Mouse (Mus musculus): ENCODE measurements around the gene Ttll5.

DNA sequence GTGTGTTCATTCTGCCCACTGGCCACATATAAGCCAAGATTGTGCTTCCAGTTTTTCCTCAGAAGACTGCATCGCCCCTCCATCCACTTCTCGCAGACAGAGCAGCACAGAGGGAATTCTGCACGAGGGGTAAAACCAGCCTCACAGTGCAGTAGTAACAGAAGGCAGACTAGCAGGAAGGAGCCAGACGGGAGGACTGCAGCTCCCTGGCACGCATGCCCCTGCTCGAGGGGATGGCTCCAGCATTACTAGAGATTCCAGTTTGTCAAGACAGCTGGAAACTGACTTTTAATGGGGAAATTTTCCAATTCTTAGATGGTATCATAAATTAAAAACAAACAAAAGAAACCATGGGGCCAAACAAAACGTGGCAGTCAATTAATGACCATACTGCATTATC lies 283.2 kb downstream of the Ttll5 start:
- TF ChIP-seq GATA1 (IDR thresholded peaks at IDR 0.05; ENCODE audit: borderline replicate concordance, low read length) (no peak), CTCF (IDR thresholded peaks at IDR 0.05; ENCODE audit: low read depth, low read length) (no peak)
